Mouse (Mus musculus) cerebellum, adult 2 months (tissue): Measurements from ENCODE around the gene Fam171a2. TPM values are rescaled to one million over a fixed set of nuclear protein-coding genes. Genes with fewer than 3 reads are reported as not detected.
A peak's percentile ranks its signal among the peaks of the same experiment; 100 is the strongest.

Experiments used
- DNase-seq, 2 experiments: peaks; one replicate each; pipeline ENCODE4 v3.0.0; 2021
- H3K27ac ChIP-seq: fragments of 200-500 bp; 2 replicates; pipeline ENCODE4 v1.5.1; 2012; ENCODE audit warnings: low read length, control low read depth, inconsistent platforms; ENCODE audit not compliant: insufficient read depth
- H3K27me3 ChIP-seq: fragments of 200-500 bp; 2 replicates; pipeline ENCODE4 v1.6.1; 2012; ENCODE audit warnings: inconsistent platforms, mild to moderate bottlenecking, low read length, moderate library complexity; ENCODE audit not compliant: control insufficient read depth, insufficient read depth
- H3K4me1 ChIP-seq: fragments of 200-500 bp; 2 replicates; pipeline ENCODE4 v1.6.1; 2011; ENCODE audit warnings: low read length; ENCODE audit not compliant: control insufficient read depth, insufficient read depth
- H3K4me3 ChIP-seq: fragments of 200-500 bp; replicated peaks from 2 replicates; pipeline ENCODE3; 2011; ENCODE audit warnings: mild to moderate bottlenecking, low read depth, low read length, control low read depth; ENCODE audit not compliant: insufficient read depth
- CTCF ChIP-seq: fragments of 200-500 bp; IDR thresholded peaks from 2 replicates; pipeline ENCODE4 v1.5.1; 2011; ENCODE audit warnings: low read depth, mild to moderate bottlenecking, control low read depth, low read length, moderate library complexity, borderline replicate concordance; ENCODE audit not compliant: insufficient read depth
- POLR2A ChIP-seq: fragments of 200-500 bp; IDR thresholded peaks from 2 replicates; pipeline ENCODE4 v1.6.1; 2011; ENCODE audit warnings: low read length, control low read depth, borderline replicate concordance; ENCODE audit not compliant: insufficient read depth
- WGBS: fragments of 180-500 bp; shearing (Covaris S2); methylation state at CpG from one replicate; pipeline ENCODE4 v1.1.7; 2018; 5-methylcytosine and 5-hydroxymethylcytosine counted together
- polyA plus RNA-seq: library from polyadenylated mRNA; depleted of rRNA; stranded (reverse); fragments of >200 nt; gene quantifications from 2 replicates; pipeline ENCODE4 v1.2.3, GENCODE M21; 2012

Fam171a2 gene
- polyA plus RNA-seq, 1 experiment: 57.8 TPM

GRCm38 (mm10) chr11:102486733-102487386 lies 39.4 kb upstream of the Fam171a2 start:
- WGBS: 67% methylated on average over 11 of the region's 11 CpGs
- H3K27ac ChIP-seq: no peak overlapping the region
- TF ChIP-seq POLR2A: no peak
- TF ChIP-seq CTCF: peak; percentile 65
- no peak overlapping the region for H3K4me3 ChIP-seq
- H3K27me3 ChIP-seq: no peaks in the 10 kb centered on the region
- no peaks in the 10 kb centered on the region for H3K4me1 ChIP-seq
- peak in 1 of 2 experiments; percentile 58 for DNase-seq

DNA sequence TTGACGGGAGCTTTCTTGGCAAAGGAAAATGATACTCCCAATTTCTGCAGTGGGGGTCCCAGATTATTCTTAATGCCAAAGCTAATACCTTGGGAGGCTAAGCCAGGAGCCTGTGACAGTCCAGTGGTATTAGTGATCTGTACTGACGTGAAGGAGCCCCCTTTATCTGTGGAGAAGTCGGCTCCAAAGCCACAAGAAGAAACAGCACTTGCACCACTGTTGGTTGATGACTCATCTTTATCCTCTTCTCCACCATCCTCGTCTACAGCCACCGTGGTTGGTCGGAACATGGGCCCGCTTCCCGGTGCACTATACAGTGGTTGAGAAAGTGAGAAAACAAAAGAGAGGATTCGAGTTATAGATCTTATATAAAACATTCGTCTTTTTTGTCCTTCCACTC lies 34.3 kb upstream of the Fam171a2 start:
- Histone ChIP-seq H3K27me3 (no peaks in the 10 kb centered on the region), H3K4me3 (no peak overlapping the region), H3K27ac (no peak overlapping the region), H3K4me1 (no peaks in the 10 kb centered on the region)
- no peak for TF ChIP-seq CTCF
- TF ChIP-seq POLR2A: no peak
- no peak for DNase-seq
- WGBS: 94% methylated on average over 10 of the region's 10 CpGs

DNA sequence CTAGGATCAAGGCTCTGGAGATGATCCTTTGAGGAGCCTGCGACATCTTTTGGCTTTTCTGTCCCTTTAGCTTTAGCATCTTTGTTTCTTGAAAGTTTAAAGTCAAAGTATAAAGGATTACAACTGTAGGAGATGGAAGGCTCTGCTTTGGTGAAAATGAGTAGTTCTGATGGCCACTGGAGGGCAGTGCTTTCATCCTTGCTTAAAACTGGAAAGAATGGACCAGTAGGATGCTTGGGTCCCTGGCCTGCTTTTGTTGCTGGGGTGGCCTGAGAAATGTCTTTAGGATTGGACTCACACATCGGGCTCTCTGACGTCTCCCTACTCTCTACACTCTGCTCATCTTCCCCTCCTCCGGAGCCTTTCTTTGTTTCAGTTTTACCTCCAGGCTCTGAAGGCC lies 33.4 kb upstream of the Fam171a2 start:
- H3K27ac ChIP-seq: no peak overlapping the region
- WGBS: 85% methylated on average over 4 of the region's 4 CpGs
- no peak for DNase-seq

DNA sequence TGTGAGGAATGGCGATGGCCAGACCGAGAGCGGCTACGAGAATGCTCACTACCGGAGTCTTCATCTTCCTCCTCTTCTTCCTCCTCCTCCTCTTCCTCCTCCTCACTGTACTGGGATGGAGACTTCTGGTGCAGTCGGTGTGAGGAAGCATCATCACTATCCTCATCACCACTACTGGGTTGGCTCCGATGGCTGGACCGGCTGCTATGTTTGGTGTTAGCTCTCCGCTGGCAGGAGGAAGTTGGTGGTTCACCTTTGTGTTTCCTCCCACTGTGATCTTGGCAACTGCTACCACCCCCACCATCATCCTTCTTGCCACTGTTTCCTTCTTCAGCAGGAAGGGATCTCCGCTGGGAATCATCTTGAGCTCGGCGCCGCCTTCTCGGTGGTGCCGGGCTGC lies 32.6 kb upstream of the Fam171a2 start:
- WGBS: 83% methylated on average over 15 of the region's 15 CpGs
- TF ChIP-seq POLR2A (no peak), CTCF (no peak)
- Histone ChIP-seq H3K27me3 (no peaks in the 10 kb centered on the region), H3K27ac (no peak overlapping the region), H3K4me1 (no peaks in the 10 kb centered on the region), H3K4me3 (no peak overlapping the region)
- DNase-seq: no peak

More for the DNA sequence above, 33.4 kb upstream of the Fam171a2 start:
- Histone ChIP-seq H3K4me3 (no peak overlapping the region), H3K4me1 (no peaks in the 10 kb centered on the region), H3K27me3 (no peaks in the 10 kb centered on the region)
- TF ChIP-seq CTCF (peak; percentile 3; the same call in 1 of the 2 replicates), POLR2A (no peak)

GRCm38 (mm10) chr11:102479581-102479980 lies 32.1 kb upstream of the Fam171a2 start:
- no peaks in the 10 kb centered on the region for H3K27me3 ChIP-seq
- DNase-seq: peak in 1 of 2 experiments; percentile 6
- TF ChIP-seq CTCF: no peak
- TF ChIP-seq POLR2A: no peak
- 95% methylated on average over 23 of the region's 23 CpGs for WGBS
- H3K4me1 ChIP-seq: no peaks in the 10 kb centered on the region
- H3K4me3 ChIP-seq: no peak overlapping the region
- H3K27ac ChIP-seq: no peak overlapping the region

DNA sequence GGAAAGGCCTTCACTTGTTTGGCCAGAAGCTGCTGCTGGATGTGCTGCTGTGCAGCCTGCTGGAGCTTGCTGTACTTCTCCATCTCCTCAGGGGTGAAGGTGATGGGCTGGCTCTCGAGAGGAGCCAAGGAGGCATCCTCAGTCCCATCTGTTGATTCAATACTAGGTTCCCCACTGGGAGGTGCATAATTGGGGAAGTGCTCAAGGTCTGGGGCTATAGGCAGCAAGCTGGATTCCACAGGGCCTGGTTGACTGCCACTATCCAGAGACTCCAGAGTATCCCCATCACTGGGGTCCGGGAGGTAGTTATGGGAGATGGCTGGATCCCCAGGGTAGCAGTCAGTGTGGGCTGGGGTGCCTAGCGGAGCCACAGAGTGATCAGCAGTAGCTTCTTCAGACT lies 31.2 kb upstream of the Fam171a2 start:
- peak in 1 of 2 experiments; percentile 7 for DNase-seq
- no peak overlapping the region for H3K4me3 ChIP-seq
- H3K27me3 ChIP-seq: no peaks in the 10 kb centered on the region
- TF ChIP-seq CTCF (no peak), POLR2A (no peak)
- 58% methylated on average over 3 of the region's 3 CpGs for WGBS
- no peak overlapping the region for H3K27ac ChIP-seq
- H3K4me1 ChIP-seq: no peaks in the 10 kb centered on the region

DNA sequence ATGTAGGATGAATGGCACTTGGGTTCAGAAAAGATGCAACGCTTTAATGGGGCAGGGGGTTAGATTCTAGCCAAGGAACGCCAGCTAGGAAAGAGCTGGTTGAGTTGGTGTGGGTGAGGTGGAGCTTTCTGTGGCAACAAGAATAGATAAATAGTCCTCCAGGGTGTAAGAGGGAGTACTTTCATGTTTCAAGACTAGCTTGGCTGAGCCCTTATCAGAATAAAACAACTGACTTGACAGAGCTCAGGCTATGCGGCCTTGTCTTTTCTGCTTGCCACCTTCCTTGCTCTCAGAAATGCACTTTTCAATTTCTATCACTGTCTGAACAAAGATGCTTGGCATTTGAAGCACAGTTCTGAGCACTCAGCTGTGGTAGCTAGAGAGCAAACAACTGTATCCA lies 27.5 kb upstream of the Fam171a2 start:
- no peak for DNase-seq
- Histone ChIP-seq H3K4me3 (no peak overlapping the region), H3K27ac (no peak overlapping the region), H3K27me3 (no peaks in the 10 kb centered on the region), H3K4me1 (no peaks in the 10 kb centered on the region)
- 92% methylated on average over 3 of the region's 3 CpGs for WGBS
- TF ChIP-seq CTCF (no peak), POLR2A (no peak)

- no peaks in the 10 kb centered on the region for H3K27me3 ChIP-seq
- H3K27ac ChIP-seq: no peak within 1 kb of the TSS
- peaks cover 8% of the 10 kb centered on the region for H3K4me1 ChIP-seq
- no peak within 1 kb of the TSS for H3K4me3 ChIP-seq
- no peak for TF ChIP-seq CTCF
- TF ChIP-seq POLR2A: no peak
- no peak for DNase-seq
- WGBS: 69% methylated on average over 11 of the region's 11 CpGs
Observed at GRCm38 (mm10) chr11:102469648-102470357, 22.3 kb upstream of the Fam171a2 start, which contains the start of gene Itga2b. TSS of gene Itga2b (minus strand) at chr11:102470122.
